In genomic region chr6:135333994-135334651, GRCm38 (mm10) we compare ENCODE assay signal across 9 mouse cellular contexts. TPM values are rescaled to one million over a fixed set of nuclear protein-coding genes. Genes with fewer than 3 reads are reported as not detected.
DNase-seq lines count a peak whose midpoint lies in the region; ATAC-seq and TF ChIP-seq lines count a peak whose summit lies in the region.
"Had no signal": no experiment of that assay in that cellular context is flagged by ENCODE, and none has a peak within 500 bp of the region (broad histone marks: within the 10 kb centered on the region; RNA-seq: fewer than 3 reads in every experiment).

No protein-coding gene starts in this region.

- DNase-seq in 3T3-L1 (ENCODE audit: low read depth, low spot score): peak; percentile 91
- DNase-seq in brain, adult 2 months (ENCODE audit: low read depth, low spot score): peak; percentile 32
- no peak for DNase-seq in heart, embryonic 10.5 days (ENCODE audit: low spot score)
- peak; percentile 34 for DNase-seq in kidney, postnatal 10 days
- DNase-seq in stomach, postnatal 0 days (ENCODE audit: low spot score): no peak
- no peak for DNase-seq in spleen, postnatal 10 days (ENCODE audit: low spot score in 2 of 2)
- DNase-seq in layer of hippocampus, adult 9-11 months: no peak
- no peak for DNase-seq in thymus, postnatal 25 days

- no peak overlapping the region for H3K4me2 ChIP-seq in stomach, postnatal 0 days (replicated peaks; ENCODE audit: low read depth)

- TF ChIP-seq EP300 in stomach, postnatal 0 days (optimal IDR thresholded peaks at IDR 0.05): no peak

- no peaks in the 10 kb centered on the region for H3K9me3 ChIP-seq in heart, embryonic 10.5 days
- H3K9me3 ChIP-seq in stomach, postnatal 0 days (ENCODE audit: control insufficient read depth, low read length): no peaks in the 10 kb centered on the region

- no peak overlapping the region for H3K9ac ChIP-seq in stomach, postnatal 0 days (ENCODE audit: low read length)

- 64% methylated on average over 5 of the region's 5 CpGs for WGBS in heart, embryonic 10.5 days
- 46% methylated on average over 5 of the region's 5 CpGs for WGBS in stomach, postnatal 0 days

- peaks cover 18% of the 10 kb centered on the region for H3K4me1 ChIP-seq in heart, embryonic 10.5 days
- H3K4me1 ChIP-seq in stomach, postnatal 0 days (replicated peaks; ENCODE audit: control insufficient read depth, insufficient read depth): peaks cover 3% of the 10 kb centered on the region; the same call in 1 of the 2 replicates

- peak; percentile 25; the same call in 1 of the 2 replicates for TF ChIP-seq CTCF in stomach, postnatal 0 days (IDR thresholded peaks at IDR 0.05; ENCODE audit: low read depth)

- H3K27ac ChIP-seq in heart, embryonic 10.5 days: peak overlapping the region; percentile 63; the same call in 1 of the 2 replicates
- H3K27ac ChIP-seq in stomach, postnatal 0 days (replicated peaks): peak overlapping the region; percentile 80
- H3K27ac ChIP-seq: macrophage had no signal

- no peaks in the 10 kb centered on the region for H3K36me3 ChIP-seq in heart, embryonic 10.5 days
- H3K36me3 ChIP-seq in stomach, postnatal 0 days (ENCODE audit: control insufficient read depth, insufficient read depth, low read length): no peaks in the 10 kb centered on the region

- peak; percentile 58; the same call in 1 of the 2 replicates for ATAC-seq in stomach, postnatal 0 days (ENCODE audit: low FRiP score, low TSS enrichment)

- no peaks in the 10 kb centered on the region for H3K27me3 ChIP-seq in heart, embryonic 10.5 days (ENCODE audit: insufficient read depth, poor library complexity, severe bottlenecking)
- no peaks in the 10 kb centered on the region for H3K27me3 ChIP-seq in stomach, postnatal 0 days (ENCODE audit: control insufficient read depth, insufficient read depth, low read length)

- H3K4me3 ChIP-seq in heart, embryonic 10.5 days: no peak overlapping the region
- no peak overlapping the region for H3K4me3 ChIP-seq in stomach, postnatal 0 days (ENCODE audit: low read depth, low read length)

RNA-seq across cellular contexts. Expression of gene Pbp2, which starts 23.9 kb away (rescaled TPM):
- polyA plus RNA-seq in heart, embryonic 10.5 days (2016; fragmentation: Nextera tagmentation; extraction: Ambion mirVana): 0.16 TPM in 1 of 2 replicates, not detected in the other
- 3.5 and 4.5 TPM in 2 replicates for polyA plus RNA-seq in stomach, postnatal 0 days (2015; fragmentation: Nextera tagmentation; extraction: Ambion mirVana)
- polyA plus RNA-seq: macrophage had no signal

RNA-seq across cellular contexts. Expression of gene Emp1, which starts 28.2 kb away (rescaled TPM):
- polyA plus RNA-seq in heart, embryonic 10.5 days (2016; fragmentation: Nextera tagmentation; extraction: Ambion mirVana): 5.1 and 10.5 TPM in 2 replicates
- 88.1 and 105 TPM in 2 replicates for polyA plus RNA-seq in stomach, postnatal 0 days (2015; fragmentation: Nextera tagmentation; extraction: Ambion mirVana)

Comparison
In these comparisons a context has a peak if more than half of its experiments do, and no peak if none do; other contexts are left out.
1. DNase-seq: peak in 3T3-L1 (single experiment), brain, adult 2 months (single experiment) and kidney, postnatal 10 days (single experiment); none in heart, embryonic 10.5 days (single experiment), stomach, postnatal 0 days (single experiment), spleen, postnatal 10 days (0 of 2), layer of hippocampus, adult 9-11 months (single experiment) and thymus, postnatal 25 days (single experiment).